Mouse (Mus musculus) fibroblast of lung, adult 2 months (primary cell): ENCODE results near the gene Dnaaf3.

Experiments
- DNase-seq: peaks from one replicate; pipeline ENCODE4 v3.0.0-alpha.2; 2011; ENCODE audit warnings: low read depth

Gene Dnaaf3

DNA sequence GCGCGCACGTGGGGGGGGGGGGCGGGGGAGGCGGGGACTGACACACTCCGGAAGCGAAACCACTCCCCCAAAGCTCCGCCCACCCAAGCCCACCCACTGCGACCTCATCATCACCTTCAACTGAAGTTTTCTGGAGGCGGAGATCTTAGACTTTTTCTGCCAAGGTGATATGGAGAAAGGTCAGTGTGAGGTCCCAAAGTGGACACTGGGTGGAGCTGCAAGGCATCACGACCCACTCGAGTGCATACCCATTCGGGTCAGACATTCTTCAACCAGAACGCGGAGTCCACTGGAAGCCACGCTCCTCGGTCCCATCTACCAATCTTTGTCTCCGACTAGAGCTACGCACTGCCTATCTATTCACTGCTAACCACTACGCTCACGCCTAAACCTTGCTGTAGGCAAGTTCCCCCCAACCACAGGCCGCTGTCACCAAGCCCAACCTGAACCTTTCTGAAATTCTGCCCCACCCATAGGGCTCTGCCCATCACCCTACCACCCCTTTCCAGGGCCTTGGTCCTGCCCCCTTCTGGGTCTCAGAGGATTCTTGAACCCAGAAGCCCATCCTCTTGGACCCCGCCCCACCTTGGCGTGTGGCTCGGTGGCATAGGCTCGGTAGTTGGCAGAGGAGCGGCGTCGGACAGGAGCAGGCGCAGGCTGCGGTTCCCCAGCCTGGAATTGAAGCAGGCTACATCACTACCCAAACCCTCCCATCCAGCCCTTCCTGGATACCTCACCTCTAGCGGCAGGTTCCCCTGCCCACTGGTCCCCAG lies 10.8 kb downstream of the Dnaaf3 start:
- DNase-seq: no peak

DNA sequence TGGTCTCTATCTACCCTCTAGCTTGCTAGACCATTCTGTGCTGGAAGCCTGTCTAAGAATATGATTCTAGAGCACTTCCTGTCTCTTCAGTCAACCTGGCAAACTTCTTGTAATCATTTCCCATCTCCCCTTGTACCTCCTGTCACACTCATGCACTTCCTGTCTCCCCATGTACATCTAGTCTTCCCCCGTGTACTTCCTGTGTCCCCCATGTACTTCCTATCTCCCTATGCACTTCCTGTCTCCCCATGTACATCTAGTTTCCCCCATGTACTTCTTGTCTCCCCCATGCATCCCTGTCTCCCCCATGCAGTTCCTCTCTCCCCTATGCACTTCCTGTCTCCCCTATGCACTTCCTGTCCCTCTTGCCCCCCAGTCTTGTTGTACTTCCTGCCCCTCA lies 13.8 kb downstream of the Dnaaf3 start:
- no peak for DNase-seq

DNA sequence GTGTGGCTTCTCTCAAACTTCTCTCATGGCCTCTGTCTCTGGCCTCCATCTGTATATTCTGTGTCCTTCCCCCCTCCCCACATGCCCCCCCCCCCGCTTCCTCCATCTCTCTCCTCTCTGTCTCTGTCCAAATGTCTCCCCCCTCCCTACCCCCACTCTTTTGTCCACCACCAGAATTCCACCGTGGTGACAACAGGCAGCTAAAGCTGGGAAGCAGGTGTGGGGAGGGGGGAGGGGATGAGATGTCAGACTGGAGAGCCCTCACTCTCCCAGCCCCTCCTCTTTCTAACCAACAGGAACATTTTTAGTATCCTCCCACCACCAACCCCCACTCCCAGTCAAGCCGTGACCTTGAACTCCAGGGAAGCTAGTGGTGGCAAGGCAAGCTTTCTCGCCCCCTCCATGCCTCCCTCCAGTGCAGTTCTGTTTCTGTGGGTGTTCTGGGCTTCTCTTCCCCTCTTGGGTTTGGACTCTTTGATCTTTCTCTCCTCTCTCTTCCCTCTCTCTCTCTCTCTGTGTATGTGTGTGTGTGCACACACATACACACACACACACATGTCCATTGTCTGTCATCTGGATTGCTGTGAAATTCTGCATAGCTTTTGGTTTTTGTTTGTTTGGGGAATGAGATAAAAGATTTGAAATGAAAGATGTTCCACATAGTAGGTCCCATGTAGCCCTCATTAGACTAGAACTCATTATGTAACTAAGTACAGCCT lies 15.8 kb downstream of the Dnaaf3 start, which contains the start of gene Tnnt1:
Gene Tnnt1, minus strand, starts transcription at position 51 of the 719 bp plus-strand sequence.
- no peak for DNase-seq

DNA sequence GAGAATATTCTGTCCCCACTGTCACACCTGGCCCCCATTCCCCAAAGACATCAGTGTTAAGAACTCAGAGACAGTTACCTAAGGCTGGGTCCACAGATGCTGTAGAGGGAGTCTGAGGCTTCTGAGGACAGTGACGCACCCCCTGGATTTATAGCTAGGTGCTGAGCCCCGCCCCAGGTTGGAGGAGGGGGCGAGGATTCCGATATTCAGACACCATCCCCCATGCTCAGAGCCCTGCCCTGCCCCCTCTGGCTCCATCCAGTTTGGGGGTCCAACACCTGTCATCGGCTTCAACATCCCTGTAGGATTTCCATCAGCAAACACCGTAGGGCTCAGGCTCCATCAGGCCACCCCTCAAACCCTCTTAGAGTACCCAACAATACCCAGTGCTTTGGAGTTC lies 16.4 kb downstream of the Dnaaf3 start:
- no peak for DNase-seq

DNA sequence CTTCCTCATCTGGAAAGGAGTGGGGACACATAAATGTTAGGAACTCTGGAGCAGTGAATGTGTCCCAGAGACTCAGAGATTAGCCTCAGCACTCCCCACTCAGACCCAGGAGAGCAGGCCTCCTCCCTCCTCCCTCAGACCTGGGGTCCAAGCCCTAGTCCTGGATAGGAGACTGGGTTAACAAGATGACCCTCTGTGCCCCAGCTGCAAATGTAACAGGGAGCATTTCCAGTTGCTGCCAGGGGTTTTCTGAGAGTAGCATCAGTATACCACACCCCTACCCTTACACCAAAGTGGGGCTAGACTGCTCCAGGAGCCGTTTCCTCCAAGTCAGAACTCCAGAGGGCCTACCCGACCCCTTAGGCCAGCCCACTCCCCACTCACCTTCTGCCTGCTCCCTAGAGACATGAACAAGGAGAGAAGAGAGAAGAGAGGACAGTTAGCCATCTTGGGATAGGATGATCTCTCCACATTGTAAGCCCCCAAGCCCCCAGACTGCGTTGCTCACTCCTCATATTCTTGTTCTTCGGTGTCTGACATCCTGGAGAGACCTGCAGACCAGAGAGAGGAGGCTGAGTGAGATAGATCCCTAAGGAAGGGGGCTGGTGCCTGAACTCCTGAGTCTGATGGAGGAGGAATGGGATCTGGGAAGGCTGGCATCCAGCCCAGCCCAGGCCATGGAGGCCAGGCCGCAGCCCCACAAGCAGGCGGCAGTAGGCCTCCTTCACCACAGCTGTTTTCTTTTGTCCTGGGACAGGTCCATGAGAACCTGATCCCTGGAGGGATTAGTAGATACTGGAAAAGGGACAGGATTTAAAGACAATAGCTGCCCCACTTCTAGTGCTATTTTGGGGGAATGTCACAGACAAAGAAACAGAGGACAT lies 18.2 kb downstream of the Dnaaf3 start:
- DNase-seq: no peak

DNA sequence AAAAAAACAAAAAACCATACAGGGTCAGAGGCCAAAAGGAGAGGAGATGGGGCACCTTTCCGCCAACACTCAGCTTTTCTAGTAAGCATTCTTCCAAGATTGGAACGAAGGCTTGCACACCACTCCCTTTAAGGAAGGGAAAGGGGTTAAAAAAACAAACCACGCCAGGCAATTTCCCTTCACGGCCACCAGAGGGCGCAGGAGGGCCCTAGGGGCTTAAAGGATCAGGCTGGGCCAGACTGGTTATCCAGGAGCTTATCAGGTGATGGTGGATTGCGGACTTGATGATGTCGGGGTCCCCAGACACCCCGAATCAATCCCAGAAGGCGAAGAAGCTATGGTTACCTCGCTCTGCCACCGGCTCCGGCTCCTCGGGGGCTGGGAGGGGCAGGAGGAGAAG lies 19.0 kb downstream of the Dnaaf3 start:
- DNase-seq: no peak

DNA sequence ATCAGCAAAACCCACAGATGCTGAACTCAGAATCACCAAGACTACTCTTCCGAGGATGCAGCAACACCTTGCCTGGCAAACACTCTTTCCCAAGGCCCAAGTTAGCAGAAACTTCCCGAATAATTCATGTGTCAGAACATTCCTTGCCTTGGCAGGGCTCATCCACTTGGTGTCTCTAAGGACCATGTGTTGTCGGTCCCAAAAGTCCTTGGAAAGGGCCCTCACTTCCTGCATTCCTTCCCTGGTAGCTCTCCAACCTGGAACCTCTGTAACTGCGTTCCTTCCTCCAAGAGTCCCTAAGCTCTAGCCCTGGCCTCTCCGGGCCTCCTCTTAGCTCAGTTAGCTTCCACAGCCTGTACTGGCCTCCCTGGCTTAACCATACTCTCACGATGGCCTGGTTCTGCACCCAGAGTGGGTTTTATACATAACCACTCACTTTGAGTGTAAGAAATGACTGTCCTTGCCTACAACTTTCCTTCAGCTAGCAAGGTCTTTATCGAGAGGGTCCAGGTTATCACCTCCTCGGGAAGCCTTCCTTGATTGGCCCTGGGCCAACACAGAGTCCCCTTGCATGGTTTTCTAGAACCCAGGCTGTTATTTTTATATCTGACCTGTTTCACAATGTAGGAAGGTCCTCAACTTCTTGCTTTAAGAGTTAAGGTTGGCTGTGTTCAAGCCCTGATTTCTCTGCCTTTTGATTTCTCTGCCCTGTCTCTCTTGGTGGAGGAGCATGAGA lies 20.6 kb downstream of the Dnaaf3 start:
- DNase-seq: no peak

DNA sequence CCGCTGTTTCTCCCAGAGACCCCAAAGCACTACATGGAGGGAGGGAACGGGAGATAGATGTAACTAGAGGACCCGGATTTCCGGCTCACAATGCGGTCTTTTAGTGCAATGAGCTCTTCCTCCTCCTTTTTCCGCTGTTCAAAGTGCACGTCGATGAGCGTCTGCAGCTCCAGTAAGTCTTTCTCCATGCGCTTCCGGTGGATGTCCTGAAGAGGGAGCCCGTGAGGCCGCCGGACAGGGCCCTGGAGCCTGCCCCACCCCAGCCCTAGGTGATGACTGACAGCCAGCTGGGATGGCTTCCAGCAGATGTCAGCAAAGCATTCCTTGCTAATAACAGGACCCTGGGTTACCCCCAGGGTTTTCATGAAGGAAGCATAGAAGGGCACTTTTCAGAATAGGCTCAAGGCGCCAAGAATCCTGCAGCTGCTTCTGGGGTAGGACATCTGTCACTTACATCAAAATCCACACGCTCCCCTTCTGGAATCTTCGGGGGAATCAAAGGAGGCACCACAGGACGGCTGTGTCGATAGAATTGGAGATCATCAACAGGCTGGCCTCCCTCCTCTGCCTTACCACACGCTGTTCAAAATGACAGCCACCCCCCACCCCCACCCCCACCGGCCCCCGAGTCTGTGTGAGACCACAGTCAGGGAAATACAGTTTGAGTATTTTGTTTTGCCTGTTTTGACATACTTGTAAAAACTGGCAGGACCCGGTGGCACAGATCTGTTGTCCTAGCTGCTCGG lies 22.2 kb downstream of the Dnaaf3 start:
- no peak for DNase-seq

DNA sequence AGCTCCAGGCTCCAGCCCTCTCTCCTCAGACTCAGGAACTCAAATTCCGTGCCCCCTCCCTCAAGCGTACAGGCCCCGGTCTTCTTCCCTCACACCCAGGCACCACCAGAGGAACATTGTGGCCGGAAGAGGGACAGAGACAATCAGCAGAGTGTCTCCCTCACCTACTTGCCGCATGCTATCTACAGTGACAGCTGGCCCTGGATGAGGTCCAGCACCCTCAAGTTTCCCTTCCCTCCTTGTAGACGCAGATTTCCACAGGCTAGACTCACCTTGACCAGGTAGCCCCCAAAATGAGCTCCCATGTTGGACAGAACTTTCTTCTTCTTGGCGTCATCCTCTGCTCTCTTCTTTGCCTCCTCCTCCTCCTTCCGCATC lies 23.5 kb downstream of the Dnaaf3 start:
- no peak for DNase-seq

DNA sequence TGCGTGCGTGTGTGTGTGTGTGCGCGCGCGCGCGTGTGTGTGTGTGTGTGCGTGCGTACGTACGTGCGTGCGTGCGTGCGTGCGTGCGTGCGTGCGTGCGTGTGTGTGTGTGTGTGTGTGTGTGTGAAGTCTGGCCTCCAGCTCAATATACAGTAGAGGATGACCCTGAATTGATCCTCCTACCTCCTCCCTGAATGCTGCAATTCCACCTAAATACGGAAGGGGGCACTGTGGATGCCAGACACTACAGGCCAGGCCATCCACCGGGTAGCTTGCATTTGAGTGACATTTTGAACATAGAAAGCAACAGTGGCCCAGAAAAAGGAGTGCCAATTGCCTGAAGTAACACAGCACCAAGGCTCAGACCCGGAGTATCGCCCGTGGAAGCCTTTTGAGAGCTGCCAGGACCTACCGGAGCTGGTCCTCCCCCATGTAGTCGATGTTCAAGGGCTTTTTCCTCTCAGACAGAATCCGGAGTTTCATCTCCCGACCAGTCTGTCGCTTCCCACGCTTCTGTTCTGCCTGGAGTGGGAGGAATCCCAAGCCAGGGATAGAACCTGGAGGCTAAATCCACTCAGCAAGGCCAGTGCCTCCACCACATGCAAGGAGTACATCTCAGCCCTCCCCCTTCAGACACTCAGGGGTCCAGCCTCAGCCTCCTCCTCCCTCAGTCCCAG lies 24.1 kb downstream of the Dnaaf3 start:
- no peak for DNase-seq

DNA sequence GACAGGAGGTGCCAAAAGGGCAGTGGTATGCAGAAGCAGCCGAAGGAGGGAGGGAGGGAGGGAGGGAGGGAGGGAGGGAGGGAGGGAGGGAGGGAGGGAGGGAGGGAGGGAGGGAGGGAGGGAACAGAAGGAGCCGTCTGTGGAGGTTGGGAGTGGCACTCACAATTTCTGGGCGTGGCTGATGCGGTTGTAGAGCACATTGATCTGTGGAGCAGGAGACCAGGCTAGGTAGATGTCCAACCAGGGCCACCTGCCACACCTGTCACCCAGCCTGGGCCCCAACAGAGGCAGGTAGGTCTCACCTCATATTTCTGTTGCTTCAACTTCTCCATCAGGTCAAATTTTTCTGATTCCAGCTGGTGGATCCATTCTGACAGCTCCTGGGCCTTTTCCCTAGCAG lies 25.0 kb downstream of the Dnaaf3 start:
- no peak for DNase-seq

DNA sequence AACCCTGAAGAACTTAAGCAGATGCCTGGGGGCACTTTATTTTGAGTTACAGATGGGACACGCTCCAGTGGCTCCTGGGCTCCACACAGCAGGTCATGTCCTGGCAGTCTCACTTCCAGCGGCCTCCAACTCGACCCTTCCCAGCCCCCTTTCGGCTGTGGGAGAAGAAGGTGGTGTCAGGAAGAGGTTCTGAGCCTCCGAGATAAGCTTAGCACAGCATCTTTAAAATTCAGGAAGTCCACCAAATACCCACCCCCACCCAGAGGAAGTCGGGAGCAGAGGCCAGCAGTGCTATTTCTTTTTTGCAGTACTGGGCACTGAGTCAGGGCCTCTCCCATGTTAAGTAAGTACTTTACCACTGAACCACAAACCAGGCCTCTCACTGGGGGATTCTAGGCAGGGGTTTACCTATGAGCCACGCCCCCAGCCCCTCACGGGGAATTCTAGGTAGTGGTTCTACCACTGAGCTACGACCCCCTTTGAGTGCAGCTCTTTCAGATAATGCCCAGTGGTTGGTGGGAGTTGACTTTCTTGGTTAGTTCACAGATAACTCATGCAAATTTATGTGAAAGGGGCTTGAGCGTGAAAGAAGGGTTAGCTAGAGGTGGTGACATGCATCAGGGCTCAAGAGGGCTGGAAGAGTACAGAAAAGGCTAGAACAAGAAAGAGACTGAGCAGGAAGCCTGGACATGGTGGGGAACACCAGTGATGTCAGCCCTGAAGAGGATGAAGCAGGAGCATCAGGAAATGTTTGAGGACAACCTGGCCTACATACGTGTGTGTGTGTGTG lies 27.4 kb downstream of the Dnaaf3 start:
- no peak for DNase-seq

DNA sequence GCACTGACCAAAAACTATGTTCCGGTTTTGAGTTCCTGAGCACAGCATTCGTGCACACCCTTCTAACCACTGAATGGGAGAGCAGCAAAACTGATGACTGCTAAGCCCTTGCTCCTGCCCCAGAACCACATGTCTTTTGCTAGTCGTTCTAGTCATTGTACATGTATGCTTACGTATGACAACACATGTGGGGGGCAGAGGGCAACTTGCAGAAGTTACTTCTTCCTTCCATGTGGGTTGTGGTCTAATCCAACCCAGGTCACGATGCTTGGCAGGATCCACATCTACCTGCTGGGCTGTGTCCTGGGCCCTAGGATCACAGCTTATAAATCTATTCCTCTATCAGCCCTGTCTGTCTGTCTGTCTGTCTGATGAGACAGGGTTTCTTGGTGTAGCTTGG lies 28.4 kb downstream of the Dnaaf3 start:
- DNase-seq: no peak

DNA sequence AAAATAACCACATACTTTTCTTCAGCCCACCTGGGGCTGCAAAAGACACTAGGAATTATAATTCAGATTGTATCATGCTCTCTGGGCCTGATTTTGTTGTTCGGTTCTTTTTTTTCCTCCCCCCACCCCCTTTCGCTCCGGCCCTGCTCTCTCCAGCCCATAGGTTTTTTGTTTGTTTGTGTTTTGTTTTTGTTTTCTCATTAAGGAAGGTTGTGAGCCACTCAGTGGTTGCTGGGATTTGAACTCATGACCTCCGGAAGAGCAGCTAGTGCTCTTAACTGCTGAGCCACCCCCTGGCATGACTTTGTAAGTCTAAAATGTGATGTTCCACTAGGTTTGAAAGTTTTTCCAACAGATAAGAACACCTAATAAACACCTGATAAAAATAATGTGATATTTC lies 29.2 kb downstream of the Dnaaf3 start:
- DNase-seq: no peak

DNA sequence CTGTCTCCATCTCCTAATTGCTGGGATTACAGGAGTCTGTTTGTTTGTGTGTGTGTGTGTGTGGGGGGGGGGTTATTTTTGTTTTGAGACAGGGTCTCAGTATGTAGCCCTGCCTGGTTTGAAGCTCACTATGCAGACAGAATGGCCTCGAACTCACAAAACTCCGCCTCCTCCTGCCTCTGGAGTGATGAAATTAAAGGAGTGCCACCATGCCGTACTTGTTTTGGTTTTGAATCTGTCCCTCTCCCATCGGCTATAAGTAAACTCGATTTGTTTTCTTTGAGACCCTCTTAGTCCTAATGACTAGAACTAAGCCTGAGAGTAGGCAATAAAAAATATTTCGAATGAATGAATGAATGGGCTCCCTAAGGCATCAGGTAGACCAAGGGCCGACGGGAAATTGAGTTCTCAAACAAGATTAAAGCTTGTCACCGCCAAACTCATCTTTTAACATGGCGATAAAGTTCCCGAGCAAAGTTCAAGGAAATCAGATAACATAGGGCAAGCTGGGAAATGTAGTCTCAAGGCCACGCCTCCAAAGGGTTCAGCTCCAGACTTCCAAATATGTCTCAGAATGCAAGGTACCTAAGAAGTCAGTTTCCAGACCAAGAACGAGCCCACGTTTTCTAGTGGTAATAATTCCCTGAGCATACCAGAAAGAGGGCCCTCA lies 29.7 kb downstream of the Dnaaf3 start:
- no peak for DNase-seq

DNA sequence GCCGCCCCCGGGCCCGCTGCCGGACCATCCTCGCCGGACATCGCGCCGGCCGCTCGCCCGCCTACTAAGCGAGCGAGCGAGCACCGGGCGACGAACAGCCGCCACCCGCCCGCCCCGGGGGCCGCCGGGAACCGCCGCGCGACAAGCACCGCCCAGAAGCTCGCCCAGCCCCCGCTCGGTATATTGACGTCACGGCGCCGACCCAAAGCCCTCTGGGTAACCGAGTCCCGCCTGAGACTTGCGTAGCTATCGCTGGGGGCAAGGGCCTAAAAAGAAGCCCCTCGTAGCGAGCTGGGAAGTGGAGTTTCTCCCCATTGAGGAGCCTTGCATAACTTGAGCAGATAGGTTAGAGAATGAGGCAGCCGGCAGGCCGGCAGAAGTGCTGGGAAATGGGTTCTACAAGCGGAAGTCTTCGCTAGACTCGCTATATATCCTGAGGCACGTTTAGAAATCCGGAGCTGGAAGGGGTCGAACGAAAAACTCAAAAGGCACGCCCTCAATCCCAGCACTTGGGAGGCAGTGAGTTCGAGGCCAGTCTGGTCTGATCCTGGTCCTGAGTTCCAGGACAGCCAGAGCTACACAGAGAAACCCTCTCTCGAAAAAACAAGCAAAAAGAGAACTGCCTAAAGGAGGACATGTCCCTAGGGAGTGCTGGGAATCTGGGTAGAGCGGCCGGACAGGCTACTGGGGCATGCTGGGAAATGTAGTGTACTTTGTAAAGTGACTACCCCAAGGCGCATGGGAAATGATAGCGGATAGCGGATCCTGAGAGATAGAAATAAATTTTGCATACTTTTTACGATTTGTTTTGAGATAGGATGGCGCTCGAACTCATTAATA lies 30.5 kb downstream of the Dnaaf3 start, which contains the start of gene Ppp1r12c:
Gene Ppp1r12c, minus strand, starts transcription at position 123 of the 840 bp plus-strand sequence.
- peak; percentile 77 for DNase-seq

DNA sequence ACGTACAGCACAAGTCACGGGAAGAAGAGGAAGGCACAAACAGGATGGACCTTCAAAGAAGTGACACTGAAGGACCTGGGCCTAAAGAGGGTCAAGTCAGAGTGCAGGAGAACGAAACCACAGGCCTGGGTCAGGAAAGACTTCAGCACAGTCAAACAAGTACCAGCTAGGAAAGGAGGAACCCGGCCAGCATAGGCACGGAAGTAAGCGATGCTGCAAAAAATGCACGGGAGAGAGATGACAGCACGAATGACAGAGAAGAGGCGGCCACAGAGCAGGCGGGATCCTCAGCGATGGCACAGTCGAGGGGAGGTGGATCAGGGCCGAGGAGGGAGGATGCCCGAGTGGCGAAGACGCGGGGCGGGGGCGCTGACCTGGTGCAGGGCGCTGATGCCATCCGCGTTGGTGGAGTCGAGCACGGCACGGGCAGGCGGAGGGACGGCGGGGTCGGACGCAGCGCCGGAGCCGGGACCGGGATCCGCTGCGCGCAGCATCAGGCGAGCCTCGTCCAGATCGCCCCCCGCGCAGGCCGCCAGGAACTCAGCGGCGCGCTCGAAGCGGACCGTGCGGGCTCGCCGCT lies 31.3 kb downstream of the Dnaaf3 start:
- no peak for DNase-seq

DNA sequence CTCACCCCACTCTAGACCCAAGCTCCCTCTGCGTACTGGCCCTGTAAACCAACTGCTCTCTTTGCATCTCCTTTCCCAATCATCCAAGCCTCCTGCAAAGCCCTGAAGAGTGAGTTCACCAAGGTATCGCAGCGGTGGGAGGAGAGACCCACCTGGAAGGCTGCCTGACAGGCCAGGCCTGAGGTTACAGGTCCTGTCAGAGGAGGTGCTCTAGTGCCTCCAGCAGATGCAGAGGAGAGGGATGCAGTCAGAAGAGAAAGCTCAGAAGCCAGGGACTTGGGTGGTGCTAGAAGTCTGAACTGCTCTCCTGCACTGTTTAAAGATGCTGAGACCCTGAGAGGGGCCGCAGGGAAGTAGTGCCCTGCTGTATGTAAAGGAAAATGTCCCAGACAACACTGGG lies 33.2 kb downstream of the Dnaaf3 start:
- no peak for DNase-seq
